Mouse (Mus musculus): ENCODE results near the gene Slc16a4. TPM values are rescaled to one million over a fixed set of nuclear protein-coding genes. Genes with fewer than 3 reads are reported as not detected.

Slc16a4 gene
- polyA plus RNA-seq, 1 experiment from 2014 or later: 0.49 TPM

GRCm38 (mm10) chr3:107332960-107333380 lies 41.9 kb downstream of the Slc16a4 start:
- peak overlapping the region; percentile 94 for H3K4me2 ChIP-seq (replicated peaks; ENCODE audit: low read depth, low read length)
- under 1% methylated on average over 36 of the region's 37 CpGs for WGBS
- peak overlapping the region; percentile 97 for H3K4me3 ChIP-seq (ENCODE audit: low read depth, low read length)
- peaks cover 12% of the 10 kb centered on the region; the same call in 1 of the 2 replicates for H3K4me1 ChIP-seq (ENCODE audit: insufficient read depth, low read depth, low read length)
- TF ChIP-seq EP300 (IDR thresholded peaks at IDR 0.05): no peak
- TF ChIP-seq CTCF (IDR thresholded peaks at IDR 0.05): no peak
- no peaks in the 10 kb centered on the region for H3K36me3 ChIP-seq (ENCODE audit: insufficient read depth, low read length)
- H3K27me3 ChIP-seq (replicated peaks; ENCODE audit: insufficient read depth, low read length): no peaks in the 10 kb centered on the region
- no peaks in the 10 kb centered on the region for H3K9me3 ChIP-seq (ENCODE audit: low read length)
- peak overlapping the region; percentile 90 for H3K9ac ChIP-seq (replicated peaks; ENCODE audit: low read depth)
- peak overlapping the region; percentile 97 for H3K27ac ChIP-seq (ENCODE audit: low read length)
- DNase-seq (ENCODE audit: low spot score): peak; percentile 100
- peak; percentile 94 for ATAC-seq

GRCm38 (mm10) chr3:107333381-107334201 lies 42.6 kb downstream of the Slc16a4 start, which contains the start of gene Rbm15:
Rbm15 (minus strand) TSS chr3:107333673.
- H3K9me3 ChIP-seq (ENCODE audit: low read length): no peaks in the 10 kb centered on the region
- H3K36me3 ChIP-seq (ENCODE audit: insufficient read depth, low read length): no peaks in the 10 kb centered on the region
- H3K4me3 ChIP-seq (ENCODE audit: low read depth, low read length): peak within 1 kb of the TSS; percentile 97
- DNase-seq (ENCODE audit: low spot score) (peak; percentile 99), ATAC-seq (peak; percentile 91)
- H3K9ac ChIP-seq (replicated peaks; ENCODE audit: low read depth): peak within 1 kb of the TSS; percentile 90
- peak within 1 kb of the TSS; percentile 97 for H3K27ac ChIP-seq (ENCODE audit: low read length)
- H3K4me2 ChIP-seq (replicated peaks; ENCODE audit: low read depth, low read length): peak within 1 kb of the TSS; percentile 94
- TF ChIP-seq EP300 (IDR thresholded peaks at IDR 0.05): peak; percentile 59; the same call in 1 of the 2 replicates
- TF ChIP-seq CTCF (IDR thresholded peaks at IDR 0.05): peak; percentile 46
- WGBS: under 1% methylated on average over 62 of the region's 62 CpGs
- H3K27me3 ChIP-seq (replicated peaks; ENCODE audit: insufficient read depth, low read length): no peaks in the 10 kb centered on the region
- H3K4me1 ChIP-seq (ENCODE audit: insufficient read depth, low read depth, low read length): peaks cover 12% of the 10 kb centered on the region; the same call in 1 of the 2 replicates

GRCm38 (mm10) chr3:107334202-107334934 lies 43.3 kb downstream of the Slc16a4 start:
- WGBS: 10% methylated on average over 12 of the region's 12 CpGs
- Histone ChIP-seq H3K9me3 (ENCODE audit: low read length) (no peaks in the 10 kb centered on the region), H3K27ac (ENCODE audit: low read length) (peak overlapping the region; percentile 97), H3K9ac (replicated peaks; ENCODE audit: low read depth) (peak overlapping the region; percentile 61), H3K4me2 (replicated peaks; ENCODE audit: low read depth, low read length) (peak overlapping the region; percentile 66), H3K4me1 (ENCODE audit: insufficient read depth, low read depth, low read length) (peaks cover 12% of the 10 kb centered on the region; the same call in 1 of the 2 replicates), H3K36me3 (ENCODE audit: insufficient read depth, low read length) (no peaks in the 10 kb centered on the region), H3K27me3 (replicated peaks; ENCODE audit: insufficient read depth, low read length) (no peaks in the 10 kb centered on the region), H3K4me3 (ENCODE audit: low read depth, low read length) (peak overlapping the region; percentile 97)
- ATAC-seq: no peak
- DNase-seq (ENCODE audit: low spot score): no peak
- no peak for TF ChIP-seq CTCF (IDR thresholded peaks at IDR 0.05)
- TF ChIP-seq EP300 (IDR thresholded peaks at IDR 0.05): no peak

- no peak overlapping the region for H3K4me2 ChIP-seq (replicated peaks; ENCODE audit: low read depth, low read length)
- no peak overlapping the region for H3K4me3 ChIP-seq (ENCODE audit: low read depth, low read length)
- no peak overlapping the region for H3K9ac ChIP-seq (replicated peaks; ENCODE audit: low read depth)
- H3K36me3 ChIP-seq (ENCODE audit: insufficient read depth, low read length): no peaks in the 10 kb centered on the region
- H3K9me3 ChIP-seq (ENCODE audit: low read length): no peaks in the 10 kb centered on the region
- no peaks in the 10 kb centered on the region for H3K27me3 ChIP-seq (replicated peaks; ENCODE audit: insufficient read depth, low read length)
- ATAC-seq: no peak
- WGBS: 41% methylated on average over 3 of the region's 3 CpGs
- TF ChIP-seq CTCF (IDR thresholded peaks at IDR 0.05): no peak
- TF ChIP-seq EP300 (IDR thresholded peaks at IDR 0.05): no peak
- no peak for DNase-seq (ENCODE audit: low spot score)
- H3K27ac ChIP-seq (ENCODE audit: low read length): no peak overlapping the region
- no peaks in the 10 kb centered on the region for H3K4me1 ChIP-seq (ENCODE audit: insufficient read depth, low read depth, low read length)
These were observed 52.9 kb downstream of the Slc16a4 start for GRCm38 (mm10) chr3:107343971-107344370.

- Histone ChIP-seq H3K27me3 (replicated peaks; ENCODE audit: insufficient read depth, low read length) (no peaks in the 10 kb centered on the region), H3K4me2 (replicated peaks; ENCODE audit: low read depth, low read length) (no peak overlapping the region), H3K4me3 (ENCODE audit: low read depth, low read length) (no peak overlapping the region), H3K9ac (replicated peaks; ENCODE audit: low read depth) (no peak overlapping the region), H3K36me3 (ENCODE audit: insufficient read depth, low read length) (no peaks in the 10 kb centered on the region), H3K9me3 (ENCODE audit: low read length) (no peaks in the 10 kb centered on the region), H3K4me1 (ENCODE audit: insufficient read depth, low read depth, low read length) (no peaks in the 10 kb centered on the region), H3K27ac (ENCODE audit: low read length) (no peak overlapping the region)
- ATAC-seq: no peak
- TF ChIP-seq CTCF (IDR thresholded peaks at IDR 0.05): no peak
- TF ChIP-seq EP300 (IDR thresholded peaks at IDR 0.05): no peak
- WGBS: 17% methylated on average over 3 of the region's 3 CpGs
- no peak for DNase-seq (ENCODE audit: low spot score)
These were observed 54.1 kb downstream of the Slc16a4 start for GRCm38 (mm10) chr3:107345033-107345725.

- H3K4me3 ChIP-seq (ENCODE audit: low read depth, low read length): no peak overlapping the region
- H3K4me2 ChIP-seq (replicated peaks; ENCODE audit: low read depth, low read length): no peak overlapping the region
- H3K4me1 ChIP-seq (ENCODE audit: insufficient read depth, low read depth, low read length): no peaks in the 10 kb centered on the region
- ATAC-seq (no peak), DNase-seq (ENCODE audit: low spot score) (no peak)
- no peak overlapping the region for H3K9ac ChIP-seq (replicated peaks; ENCODE audit: low read depth)
- no peaks in the 10 kb centered on the region for H3K27me3 ChIP-seq (replicated peaks; ENCODE audit: insufficient read depth, low read length)
- no peak overlapping the region for H3K27ac ChIP-seq (ENCODE audit: low read length)
- WGBS: 60% methylated on average over 3 of the region's 3 CpGs
- no peaks in the 10 kb centered on the region for H3K9me3 ChIP-seq (ENCODE audit: low read length)
- H3K36me3 ChIP-seq (ENCODE audit: insufficient read depth, low read length): no peaks in the 10 kb centered on the region
- TF ChIP-seq EP300 (IDR thresholded peaks at IDR 0.05) (no peak), CTCF (IDR thresholded peaks at IDR 0.05) (no peak)
These were observed 58.0 kb downstream of the Slc16a4 start for GRCm38 (mm10) chr3:107349006-107349405.

Data from lung, postnatal 0 days (tissue).